Mouse (Mus musculus): Measurements from ENCODE around the gene H2-Oa.

The H2-Oa gene

DNA sequence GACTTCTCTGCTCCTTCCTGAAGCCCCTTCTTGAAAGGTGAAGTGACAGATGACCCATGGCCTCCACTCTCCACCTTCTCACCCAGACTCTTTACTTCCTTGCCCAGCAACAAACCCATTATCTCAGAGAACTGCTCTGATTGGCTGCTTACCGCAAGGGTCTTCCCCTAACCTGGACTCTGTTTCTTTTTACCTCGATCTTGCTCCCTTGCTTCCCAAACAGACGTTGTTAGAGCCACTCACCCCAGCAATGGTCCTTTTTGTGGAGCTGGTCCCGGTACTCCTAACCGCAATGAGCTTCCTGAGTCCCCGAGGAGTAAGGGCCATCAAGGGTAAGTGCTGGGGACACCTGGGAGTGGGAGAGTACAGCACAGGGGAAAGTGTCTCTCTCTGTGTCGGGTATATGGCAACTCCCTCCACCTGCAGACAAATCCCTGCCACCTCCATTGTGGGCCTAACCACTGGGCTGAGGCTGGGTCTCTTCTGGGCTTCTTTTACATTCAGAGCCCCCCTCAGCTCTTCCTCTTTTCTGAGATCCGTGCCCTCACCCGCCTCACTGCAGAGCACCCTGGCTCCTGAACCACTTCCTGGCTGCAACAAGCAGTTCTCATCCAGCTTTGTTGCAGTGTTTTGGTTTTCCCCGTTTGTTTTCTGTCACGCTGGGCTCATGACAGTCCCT, at the start of gene H2-Oa:
Gene H2-Oa, plus strand, starts transcription at position 144 of the 679 bp plus-strand sequence.
- DNase-seq (ENCODE audit: low read depth, low spot score) = no peak

- no peak for DNase-seq (ENCODE audit: low read depth, low spot score)
These were observed 46.2 kb upstream of the H2-Oa start for GRCm38 (mm10) chr17:34045941-34046340.

DNA sequence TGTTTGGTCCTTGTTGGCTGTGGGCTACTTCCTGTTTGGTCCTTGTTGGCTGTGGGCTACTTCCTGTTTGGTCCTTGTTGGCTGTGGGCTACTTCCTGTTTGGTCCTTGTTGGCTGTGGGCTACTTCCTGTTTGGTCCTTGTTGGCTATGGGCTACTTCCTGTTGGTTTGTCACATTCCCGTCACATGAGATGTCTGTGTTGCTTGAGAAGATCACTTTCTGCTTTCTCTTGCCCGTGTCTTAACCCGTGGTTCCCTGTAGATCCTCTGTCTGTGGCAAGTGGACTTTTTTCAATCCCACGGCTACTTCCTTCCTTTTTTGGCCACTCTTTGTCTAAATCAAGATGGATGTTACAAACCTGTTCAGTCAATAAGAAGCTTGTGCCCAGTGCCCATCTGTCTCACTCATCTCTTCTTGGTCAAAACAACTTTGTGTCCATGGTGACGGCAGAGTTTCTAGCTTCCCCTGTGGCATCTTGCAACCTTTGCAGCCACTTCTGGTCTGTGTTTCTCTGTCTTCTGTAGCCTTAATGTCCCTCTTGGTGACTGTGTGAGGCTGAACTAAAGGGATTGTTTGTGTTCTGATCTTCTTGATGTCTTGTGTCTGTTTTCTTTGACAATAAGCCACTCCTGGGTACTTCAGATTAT, 44.6 kb upstream of the H2-Oa start:
- DNase-seq (ENCODE audit: low read depth, low spot score) = no peak

GRCm38 (mm10) chr17:34057224-34057623, 34.9 kb upstream of the H2-Oa start:
- DNase-seq (ENCODE audit: low read depth, low spot score) = no peak

- DNase-seq (ENCODE audit: low read depth, low spot score) = no peak
These were observed 23.3 kb upstream of the H2-Oa start for GRCm38 (mm10) chr17:34068864-34069263.

DNA sequence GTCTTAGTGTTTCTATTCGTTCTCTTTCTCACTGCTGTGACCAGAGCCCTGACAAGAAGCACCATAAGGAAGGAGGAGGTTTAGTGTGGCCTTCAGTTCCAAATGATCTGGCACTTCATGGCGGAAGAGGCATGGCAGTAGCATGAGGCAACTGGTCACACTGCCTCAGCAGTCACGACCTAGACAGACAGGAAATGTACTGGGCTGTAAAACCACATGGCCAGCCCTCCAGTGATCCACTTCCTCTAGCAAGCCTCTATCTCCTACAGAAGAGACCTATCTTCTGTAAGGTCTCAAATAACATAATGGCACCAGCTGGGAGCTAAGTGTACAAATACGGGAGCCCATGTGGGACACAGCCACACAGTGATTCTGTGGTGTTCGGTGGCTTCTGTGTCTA, 20.0 kb upstream of the H2-Oa start:
- DNase-seq (ENCODE audit: low read depth, low spot score) = no peak

- DNase-seq (ENCODE audit: low read depth, low spot score) = peak; percentile 80
These were observed 16.9 kb upstream of the H2-Oa start for GRCm38 (mm10) chr17:34075271-34075670.

GRCm38 (mm10) chr17:34077549-34077948, 14.6 kb upstream of the H2-Oa start:
- DNase-seq (ENCODE audit: low read depth, low spot score) = peak; percentile 85

- peak; percentile 56 for DNase-seq (ENCODE audit: low read depth, low spot score)
These were observed 14.0 kb upstream of the H2-Oa start for GRCm38 (mm10) chr17:34078148-34078547.

DNA sequence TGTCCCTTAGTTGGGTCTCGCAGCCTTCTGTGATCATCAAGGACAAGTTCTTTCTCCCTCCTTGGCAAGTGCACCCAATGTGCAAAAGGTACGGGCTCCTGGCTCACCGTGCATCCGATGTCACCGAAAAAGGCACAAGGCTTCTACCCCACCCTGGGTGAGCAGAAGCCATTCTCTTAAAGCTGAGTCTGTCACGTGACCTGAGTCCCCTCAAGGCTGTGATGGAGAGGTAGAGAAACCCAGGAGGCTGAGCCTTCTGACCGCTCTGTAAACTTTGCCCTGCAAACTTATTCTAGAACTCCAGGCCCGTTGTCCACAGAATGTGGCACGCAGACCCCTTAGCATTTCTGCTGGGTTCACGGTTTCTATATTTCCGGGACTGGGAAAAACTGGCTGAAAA, 13.1 kb upstream of the H2-Oa start:
- DNase-seq (ENCODE audit: low read depth, low spot score) = no peak

DNA sequence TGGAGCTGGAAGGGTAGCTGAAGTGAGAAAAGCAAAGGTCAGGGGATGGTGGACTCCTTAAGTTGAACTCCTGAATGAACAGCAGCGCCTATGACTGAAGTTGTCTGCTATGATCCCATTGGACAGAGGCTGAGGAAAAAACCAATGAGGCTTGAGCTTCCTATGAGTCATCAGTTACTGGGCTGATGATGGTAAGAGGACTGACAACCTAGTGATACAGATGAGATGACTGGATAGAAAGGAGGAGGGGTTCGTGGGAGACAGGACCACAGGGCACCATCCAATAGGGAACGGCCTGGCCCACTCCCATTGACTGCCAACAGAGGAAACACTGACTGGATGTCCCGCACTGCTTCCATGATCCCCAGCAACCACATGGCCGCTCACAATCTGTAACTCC, 12.5 kb upstream of the H2-Oa start:
- peak; percentile 93 for DNase-seq (ENCODE audit: low read depth, low spot score)

DNA sequence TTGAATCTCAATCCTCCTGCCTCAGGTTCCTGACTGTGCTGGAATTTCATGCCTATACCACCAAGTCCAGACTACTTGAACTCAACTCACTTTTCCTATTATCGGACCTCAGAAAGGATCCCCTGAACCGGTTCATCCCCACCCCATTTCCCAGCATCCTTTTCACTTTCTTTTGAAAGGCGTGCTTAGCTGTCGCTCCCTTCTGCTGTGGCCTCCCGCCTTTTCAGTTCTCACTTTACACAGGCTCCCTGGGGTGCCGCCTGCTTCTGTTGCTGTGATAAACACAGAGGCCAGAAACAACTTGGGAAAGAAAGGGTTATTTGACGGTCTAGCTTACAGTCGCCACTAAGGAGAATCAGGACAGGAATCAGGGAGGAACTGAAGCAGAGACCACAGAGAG, 9.0 kb upstream of the H2-Oa start:
- peak; percentile 61 for DNase-seq (ENCODE audit: low read depth, low spot score)

- peak; percentile 83 for DNase-seq (ENCODE audit: low read depth, low spot score)
These were observed 4.8 kb upstream of the H2-Oa start for GRCm38 (mm10) chr17:34087386-34087785.

- DNase-seq (ENCODE audit: low read depth, low spot score) = no peak
These were observed 4.0 kb upstream of the H2-Oa start for GRCm38 (mm10) chr17:34088124-34088523.

DNA sequence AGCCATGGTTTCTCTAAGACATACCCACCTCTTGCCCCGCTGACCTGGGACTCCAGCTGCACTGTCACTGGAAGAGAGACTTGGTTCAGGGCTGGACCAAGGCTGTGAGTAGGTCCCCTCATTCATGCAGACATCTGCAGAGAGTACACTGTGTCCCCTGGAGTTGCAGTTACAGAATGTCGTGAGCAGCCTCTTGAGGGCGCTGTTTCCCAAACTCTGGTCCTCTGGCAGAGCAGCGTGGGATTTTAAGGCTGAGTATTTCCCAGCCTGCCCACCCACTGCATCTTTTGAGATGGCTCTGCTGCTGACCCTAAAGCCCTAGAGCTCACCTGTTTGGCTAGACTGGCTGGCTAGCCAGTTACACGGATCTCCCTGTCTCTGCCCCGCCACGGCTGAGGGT, 1.2 kb upstream of the H2-Oa start:
- peak; percentile 79 for DNase-seq (ENCODE audit: low read depth, low spot score)

- peak; percentile 88 for DNase-seq (ENCODE audit: low read depth, low spot score)
These were observed 1.2 kb downstream of the H2-Oa start for GRCm38 (mm10) chr17:34093199-34093874.

GRCm38 (mm10) chr17:34094283-34095035, 2.3 kb downstream of the H2-Oa start:
- DNase-seq (ENCODE audit: low read depth, low spot score) = peak; percentile 39

DNA sequence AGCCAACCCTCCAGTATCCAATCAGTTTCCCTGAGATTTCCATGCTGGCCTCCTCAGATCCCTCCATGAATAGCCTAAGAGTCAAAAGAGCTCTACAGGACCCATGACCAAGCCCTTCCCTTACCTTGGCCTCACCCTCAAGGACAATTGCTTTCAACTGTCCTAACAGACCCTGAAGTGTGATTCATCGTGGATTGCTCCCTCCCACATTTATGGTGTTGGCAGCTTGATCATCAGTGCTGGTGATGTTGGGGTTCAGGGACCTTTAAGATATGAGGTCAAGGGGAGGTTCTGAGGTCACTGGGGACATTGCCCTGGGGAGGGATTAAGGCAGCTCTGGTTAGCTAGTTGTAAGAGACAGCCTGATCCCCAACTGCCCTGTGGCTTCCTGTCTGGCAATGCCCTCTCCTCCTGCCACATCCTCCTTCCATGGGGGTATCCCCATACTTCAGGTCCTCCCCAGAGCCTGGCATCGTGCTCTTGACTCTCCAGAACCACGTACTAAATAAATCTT, 4.4 kb downstream of the H2-Oa start:
- DNase-seq (ENCODE audit: low read depth, low spot score) = no peak

DNA sequence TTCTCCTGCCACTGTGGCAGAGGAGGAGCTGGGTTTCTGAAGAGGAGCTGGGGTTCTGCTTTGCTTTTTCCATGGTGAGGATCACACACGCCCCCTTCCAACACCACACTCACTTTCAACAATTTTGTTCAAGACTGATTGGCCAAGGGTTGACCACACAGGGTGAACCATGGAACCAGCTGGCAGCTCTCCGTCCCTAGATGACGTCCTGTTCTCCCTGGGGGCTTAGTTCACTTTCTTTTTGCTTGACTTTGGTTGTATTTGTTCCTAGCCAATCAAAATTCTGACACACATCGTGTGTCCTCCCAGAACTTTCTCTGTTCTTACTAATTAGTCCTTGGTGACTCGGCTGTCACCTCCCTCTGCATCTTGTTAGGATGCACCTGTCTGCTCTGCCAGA, 5.1 kb downstream of the H2-Oa start:
- no peak for DNase-seq (ENCODE audit: low read depth, low spot score)

GRCm38 (mm10) chr17:34098709-34099479, 6.8 kb downstream of the H2-Oa start:
- DNase-seq (ENCODE audit: low read depth, low spot score) = no peak

GRCm38 (mm10) chr17:34099531-34099930, 7.4 kb downstream of the H2-Oa start:
- no peak for DNase-seq (ENCODE audit: low read depth, low spot score)

All from R1 (cell line).